Mouse (Mus musculus): Measurements from ENCODE around the gene Tox2. TPM values are rescaled to one million over a fixed set of nuclear protein-coding genes. Genes with fewer than 3 reads are reported as not detected.

Gene Tox2
- polyA plus RNA-seq, 1 experiment from 2014 or later, result 20.6 TPM

DNA sequence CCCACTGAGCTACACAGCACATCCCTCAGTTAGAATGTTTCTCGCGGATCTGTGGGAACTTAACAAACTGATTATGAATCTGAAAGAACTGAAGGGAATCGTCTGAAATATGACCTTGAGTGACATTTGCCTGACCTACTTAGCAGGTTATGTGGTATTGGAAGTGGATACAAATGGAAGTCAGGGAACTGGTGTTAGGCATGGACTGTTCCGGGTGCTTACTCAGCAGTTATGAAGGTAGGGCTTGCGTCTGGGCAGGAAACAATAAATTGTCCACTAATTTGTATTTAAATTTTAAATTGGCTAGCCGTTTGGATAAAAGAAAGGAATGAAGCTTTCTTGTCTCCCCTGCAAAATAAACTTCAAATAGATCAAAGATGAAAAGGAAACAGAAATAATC is 10.4 kb upstream of the Tox2 start:
- H3K9me3 ChIP-seq, result no peaks in the 10 kb centered on the region
- no peaks in the 10 kb centered on the region for H3K36me3 ChIP-seq
- ATAC-seq (ENCODE audit: low FRiP score), result no peak
- H3K9ac ChIP-seq, result no peak overlapping the region
- H3K4me3 ChIP-seq, result no peak overlapping the region
- peaks cover 46% of the 10 kb centered on the region for H3K4me1 ChIP-seq (replicated peaks)
- WGBS, result 68% methylated on average over 6 of the region's 6 CpGs
- peaks cover 27% of the 10 kb centered on the region for H3K27me3 ChIP-seq
- no peak overlapping the region for H3K4me2 ChIP-seq
- no peak overlapping the region for H3K27ac ChIP-seq

DNA sequence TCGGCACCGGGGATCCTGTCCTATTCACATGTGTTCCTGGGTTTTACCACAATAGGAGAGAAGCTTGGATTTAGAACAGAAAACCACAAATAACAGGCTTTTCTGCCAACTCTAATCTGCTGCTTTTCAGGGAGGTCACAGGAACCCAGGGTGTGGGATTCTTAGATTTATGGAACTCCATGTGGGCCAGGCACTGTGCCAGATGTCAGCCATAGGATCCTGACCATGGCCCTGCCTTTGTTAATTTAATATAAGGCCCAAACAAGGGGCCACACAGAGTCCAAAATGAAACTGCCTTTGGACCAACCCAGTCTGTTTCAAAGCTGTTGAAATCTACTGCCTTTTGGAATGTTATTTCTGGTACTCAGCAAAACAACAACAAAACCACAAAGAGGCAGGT is 8.9 kb upstream of the Tox2 start:
- Histone ChIP-seq H3K9ac (no peak overlapping the region), H3K27me3 (peaks cover 29% of the 10 kb centered on the region), H3K9me3 (no peaks in the 10 kb centered on the region), H3K4me1 (replicated peaks) (peaks cover 41% of the 10 kb centered on the region), H3K4me2 (no peak overlapping the region), H3K36me3 (no peaks in the 10 kb centered on the region), H3K27ac (no peak overlapping the region), H3K4me3 (no peak overlapping the region)
- ATAC-seq (ENCODE audit: low FRiP score), result no peak
- 70% methylated on average over 2 of the region's 2 CpGs for WGBS

GRCm38 (mm10) chr2:163194543-163194942 is 8.4 kb upstream of the Tox2 start:
- H3K4me1 ChIP-seq (replicated peaks), result peaks cover 36% of the 10 kb centered on the region
- no peaks in the 10 kb centered on the region for H3K36me3 ChIP-seq
- WGBS, result 59% methylated on average over 5 of the region's 5 CpGs

DNA sequence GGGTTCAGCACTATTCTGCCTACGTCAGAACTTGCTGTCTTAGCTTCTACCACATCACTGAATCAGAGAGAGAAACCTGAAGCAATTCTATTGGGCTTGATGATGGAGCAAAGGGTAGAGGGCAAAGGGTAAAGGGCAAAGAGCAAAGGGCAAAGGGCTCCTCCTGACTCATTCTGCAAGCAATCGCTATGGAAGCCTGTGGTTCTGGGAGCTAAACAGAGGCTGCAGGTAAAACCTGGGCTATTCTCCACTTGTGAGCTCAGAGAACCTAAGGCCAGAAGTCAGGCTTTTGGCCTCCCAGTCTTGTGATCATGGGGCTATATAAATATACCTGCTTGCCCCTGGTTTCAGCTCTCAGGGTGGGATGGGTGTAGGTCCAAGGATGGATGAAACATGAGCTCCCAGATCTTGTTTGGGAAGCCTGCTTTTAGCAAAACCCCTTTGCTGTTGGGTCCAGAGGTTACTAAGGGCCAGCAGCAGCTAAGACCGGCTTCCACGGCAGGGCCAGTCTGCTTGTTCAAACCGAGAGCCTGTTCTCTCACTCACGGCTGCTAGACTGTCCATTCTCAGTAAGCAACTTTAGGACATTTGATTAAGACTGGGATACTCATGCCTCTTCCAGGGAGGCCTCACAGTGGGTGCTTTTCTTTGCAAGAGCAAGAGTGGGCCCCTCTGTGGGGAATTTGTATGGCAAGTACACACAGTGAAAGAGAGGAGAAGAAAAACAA is 7.7 kb upstream of the Tox2 start:
- no peak overlapping the region for H3K9ac ChIP-seq
- peak overlapping the region; percentile 8; the same call in 1 of the 2 replicates for H3K4me2 ChIP-seq
- 9% methylated on average over 6 of the region's 6 CpGs for WGBS
- H3K27me3 ChIP-seq, result peaks cover 33% of the 10 kb centered on the region
- peak overlapping the region; percentile 35; the same call in 1 of the 2 replicates for H3K27ac ChIP-seq
- no peak overlapping the region for H3K4me3 ChIP-seq
- no peaks in the 10 kb centered on the region for H3K36me3 ChIP-seq
- H3K9me3 ChIP-seq, result no peaks in the 10 kb centered on the region
- 0 out of 2 replicates have a peak, but pooled peaks have one; percentile 7 for ATAC-seq (ENCODE audit: low FRiP score)
- H3K4me1 ChIP-seq (replicated peaks), result peaks cover 29% of the 10 kb centered on the region

More at GRCm38 (mm10) chr2:163194543-163194942, 8.4 kb upstream of the Tox2 start:
- Histone ChIP-seq H3K9ac (no peak overlapping the region), H3K4me2 (no peak overlapping the region), H3K27ac (no peak overlapping the region), H3K9me3 (no peaks in the 10 kb centered on the region), H3K4me3 (no peak overlapping the region), H3K27me3 (peaks cover 31% of the 10 kb centered on the region)
- 0 out of 2 replicates have a peak, but pooled peaks have one; percentile 30 for ATAC-seq (ENCODE audit: low FRiP score)

- H3K27me3 ChIP-seq, result peaks cover 36% of the 10 kb centered on the region
- peak overlapping the region; percentile 35; the same call in 1 of the 2 replicates for H3K27ac ChIP-seq
- no peak overlapping the region for H3K4me3 ChIP-seq
- H3K4me2 ChIP-seq, result peak overlapping the region; percentile 8; the same call in 1 of the 2 replicates
- H3K9ac ChIP-seq, result no peak overlapping the region
- 8% methylated on average over 6 of the region's 6 CpGs for WGBS
- peak; percentile 77 for ATAC-seq (ENCODE audit: low FRiP score)
- 0 out of 2 replicates have a peak, but pooled peaks cover 1% of the 10 kb centered on the region for H3K9me3 ChIP-seq
- peaks cover 24% of the 10 kb centered on the region for H3K4me1 ChIP-seq (replicated peaks)
- H3K36me3 ChIP-seq, result no peaks in the 10 kb centered on the region
Measured at GRCm38 (mm10) chr2:163195834-163196145, 7.1 kb upstream of the Tox2 start.

DNA sequence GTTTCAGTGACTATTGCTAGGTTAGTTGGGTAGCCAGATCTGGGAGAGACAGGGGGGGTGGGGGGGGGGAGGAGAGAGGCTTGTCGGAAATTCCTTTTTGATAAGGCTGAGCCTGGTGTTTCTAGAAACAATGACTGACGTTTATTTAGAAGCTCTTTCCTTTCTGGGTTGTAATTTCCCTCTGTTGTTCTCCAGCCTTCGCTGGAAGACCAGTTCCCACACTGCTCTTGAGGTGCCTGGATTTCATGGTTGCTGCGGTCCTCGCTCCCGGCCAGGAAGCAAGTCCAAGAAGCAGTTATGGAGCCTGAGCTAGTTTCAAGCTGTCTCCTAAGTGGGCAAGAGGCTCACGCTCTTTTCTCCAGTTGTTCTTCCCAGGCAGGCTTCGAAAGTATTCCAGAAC is 1.0 kb upstream of the Tox2 start:
- no peaks in the 10 kb centered on the region for H3K36me3 ChIP-seq
- H3K9me3 ChIP-seq, result 0 out of 2 replicates have a peak, but pooled peaks cover 10% of the 10 kb centered on the region
- ATAC-seq (ENCODE audit: low FRiP score), result no peak
- peaks cover 66% of the 10 kb centered on the region for H3K27me3 ChIP-seq
- H3K27ac ChIP-seq, result no peak overlapping the region
- H3K4me3 ChIP-seq, result no peak overlapping the region
- 44% methylated on average over 8 of the region's 8 CpGs for WGBS
- H3K4me1 ChIP-seq (replicated peaks), result peaks cover 43% of the 10 kb centered on the region
- no peak overlapping the region for H3K9ac ChIP-seq
- 0 out of 2 replicates have a peak overlapping the region, but pooled peaks have one; percentile 70 for H3K4me2 ChIP-seq

DNA sequence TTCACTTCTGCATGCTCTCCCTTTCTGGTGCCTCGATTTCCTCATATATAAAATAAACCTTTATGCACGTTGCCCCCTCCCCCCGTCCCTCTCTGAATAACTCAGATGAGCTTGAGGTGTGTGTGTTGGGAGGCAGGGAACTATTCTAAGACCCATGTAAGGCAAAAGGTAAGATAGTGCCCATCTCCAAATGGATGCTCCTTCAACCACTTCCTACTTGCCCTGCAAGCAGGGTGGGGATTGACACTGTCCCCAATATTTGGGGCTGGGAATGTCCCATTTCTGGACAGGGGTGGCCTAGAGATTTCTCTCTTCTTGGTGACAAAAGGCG is 407 bp upstream of the Tox2 start:
- peaks cover 43% of the 10 kb centered on the region for H3K4me1 ChIP-seq (replicated peaks)
- ATAC-seq (ENCODE audit: low FRiP score), result peak; percentile 13; the same call in 1 of the 2 replicates
- 1% methylated on average over 4 of the region's 4 CpGs for WGBS

GRCm38 (mm10) chr2:163203635-163204547 is 966 bp downstream of the Tox2 start:
- Histone ChIP-seq H3K27me3 (peaks cover 56% of the 10 kb centered on the region), H3K9ac (peak overlapping the region; percentile 76), H3K4me1 (replicated peaks) (peaks cover 43% of the 10 kb centered on the region), H3K9me3 (0 out of 2 replicates have a peak, but pooled peaks cover 10% of the 10 kb centered on the region), H3K4me2 (peak overlapping the region; percentile 70), H3K27ac (peak overlapping the region; percentile 76), H3K36me3 (no peaks in the 10 kb centered on the region), H3K4me3 (peak overlapping the region; percentile 57)
- WGBS, result 1% methylated on average over 75 of the region's 75 CpGs
- peak; percentile 26; the same call in 1 of the 2 replicates for ATAC-seq (ENCODE audit: low FRiP score)

More for the DNA sequence above, 407 bp upstream of the Tox2 start:
- H3K9ac ChIP-seq, result peak overlapping the region; percentile 76; the same call in 1 of the 2 replicates
- H3K4me2 ChIP-seq, result peak overlapping the region; percentile 70
- peak overlapping the region; percentile 57 for H3K4me3 ChIP-seq
- H3K27me3 ChIP-seq, result peaks cover 60% of the 10 kb centered on the region
- H3K27ac ChIP-seq, result no peak overlapping the region
- 0 out of 2 replicates have a peak, but pooled peaks cover 10% of the 10 kb centered on the region for H3K9me3 ChIP-seq
- no peaks in the 10 kb centered on the region for H3K36me3 ChIP-seq

GRCm38 (mm10) chr2:163204548-163205261 is 1.8 kb downstream of the Tox2 start:
- ATAC-seq (ENCODE audit: low FRiP score), result peak; percentile 29; the same call in 1 of the 2 replicates
- Histone ChIP-seq H3K4me2 (peak overlapping the region; percentile 70), H3K9ac (peak overlapping the region; percentile 76), H3K4me3 (peak overlapping the region; percentile 57), H3K36me3 (no peaks in the 10 kb centered on the region), H3K27ac (peak overlapping the region; percentile 76), H3K4me1 (replicated peaks) (peaks cover 43% of the 10 kb centered on the region), H3K27me3 (peaks cover 57% of the 10 kb centered on the region), H3K9me3 (0 out of 2 replicates have a peak, but pooled peaks cover 10% of the 10 kb centered on the region)
- under 1% methylated on average over 40 of the region's 45 CpGs for WGBS

DNA sequence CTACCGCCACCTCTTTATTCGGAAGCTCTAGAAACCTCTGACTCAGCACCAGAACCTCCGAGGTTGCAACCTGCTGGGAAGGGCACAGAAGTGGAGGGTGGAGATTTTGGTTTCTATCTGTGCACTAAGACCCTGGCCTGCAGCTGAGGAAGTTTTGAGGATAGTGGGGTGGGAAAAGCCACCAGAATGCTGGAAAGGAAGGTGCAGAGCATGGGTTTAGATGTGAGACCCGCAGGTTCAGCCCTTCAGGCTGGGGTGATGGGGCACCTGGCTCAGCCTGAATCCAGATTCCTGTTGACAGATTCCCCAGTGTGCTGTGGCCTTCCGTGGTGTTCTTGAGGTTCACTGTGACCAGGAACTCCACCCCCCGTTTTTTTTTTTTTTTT is 2.3 kb downstream of the Tox2 start:
- peak overlapping the region; percentile 76 for H3K27ac ChIP-seq
- H3K36me3 ChIP-seq, result no peaks in the 10 kb centered on the region

DNA sequence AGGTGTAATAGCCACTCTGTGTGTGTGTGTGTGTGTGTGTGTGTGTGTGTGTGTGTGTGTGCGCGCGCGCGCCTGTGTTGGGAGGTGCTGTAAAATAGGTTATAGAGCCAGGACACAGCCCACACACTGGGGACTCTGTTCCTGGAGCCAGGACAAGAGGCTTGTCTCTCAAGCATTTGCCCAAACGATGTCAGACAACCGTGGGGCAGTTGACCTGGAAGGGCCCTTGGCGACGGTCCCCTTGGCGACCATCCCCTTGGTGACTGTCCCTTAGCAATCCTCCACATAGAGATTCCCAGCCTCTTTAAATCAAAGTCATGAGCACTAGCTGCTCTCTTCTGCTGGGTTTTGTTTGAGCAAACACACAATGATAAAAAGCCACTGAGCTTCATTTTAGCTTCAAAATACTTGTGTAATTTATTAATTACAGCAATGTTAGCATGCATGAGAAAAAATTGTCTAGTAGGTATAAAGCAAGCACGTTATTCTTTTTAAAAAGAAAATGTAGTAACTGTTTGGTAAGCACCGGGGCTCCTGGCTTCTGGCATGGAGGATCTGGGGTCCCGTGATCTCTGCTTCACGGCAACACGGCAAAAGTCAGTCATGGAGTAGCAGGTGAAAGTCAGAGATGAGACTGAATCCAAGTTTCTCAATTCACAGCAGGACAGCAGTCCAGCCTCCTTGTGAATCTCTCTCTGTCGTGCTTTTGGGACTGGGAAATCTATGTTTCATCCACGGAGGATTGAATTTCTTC is 3.0 kb downstream of the Tox2 start:
- Histone ChIP-seq H3K4me1 (replicated peaks) (peaks cover 43% of the 10 kb centered on the region), H3K9me3 (0 out of 2 replicates have a peak, but pooled peaks cover 8% of the 10 kb centered on the region), H3K27ac (no peak overlapping the region), H3K36me3 (no peaks in the 10 kb centered on the region), H3K27me3 (peaks cover 59% of the 10 kb centered on the region), H3K4me2 (peak overlapping the region; percentile 70), H3K4me3 (peak overlapping the region; percentile 57), H3K9ac (peak overlapping the region; percentile 76)
- WGBS, result 13% methylated on average over 17 of the region's 17 CpGs
- peak; percentile 29; the same call in 1 of the 2 replicates for ATAC-seq (ENCODE audit: low FRiP score)

More for the DNA sequence above, 2.3 kb downstream of the Tox2 start:
- no peak for ATAC-seq (ENCODE audit: low FRiP score)
- H3K4me3 ChIP-seq, result peak overlapping the region; percentile 57
- H3K4me2 ChIP-seq, result peak overlapping the region; percentile 70
- peak overlapping the region; percentile 76 for H3K9ac ChIP-seq
- 0 out of 2 replicates have a peak, but pooled peaks cover 10% of the 10 kb centered on the region for H3K9me3 ChIP-seq
- 0% methylated on average over 6 of the region's 6 CpGs for WGBS
- H3K27me3 ChIP-seq, result peaks cover 60% of the 10 kb centered on the region
- H3K4me1 ChIP-seq (replicated peaks), result peaks cover 43% of the 10 kb centered on the region
